Mouse (Mus musculus) C2C12 (cell line): ENCODE measurements at regions not wholly inside any gene's neighbourhood (a gene's known extent, or its start where the extent isn't known, plus 50 kb on each side); places are given as distances from the start of the nearest gene placed in this dataset.
"Not testable (repeated sequence)": the region's sequence is repeated elsewhere in the genome, so short reads cannot be mapped to it uniquely, and the experiment has no call there.

Experiments
- H3K27me3 ChIP-seq: one replicate; pipeline ENCODE4 v1.6.1; 2011; ENCODE audit not compliant: control insufficient read depth, insufficient read depth, insufficient read length
- H3K36me3 ChIP-seq: one replicate; pipeline ENCODE4 v1.6.1; 2011; ENCODE audit not compliant: control insufficient read depth, insufficient read depth
- H3K4me3 ChIP-seq: one replicate; pipeline ENCODE4 v1.5.1; 2011; ENCODE audit warnings: mild to moderate bottlenecking, control low read depth; ENCODE audit not compliant: poor library complexity, insufficient read depth, severe bottlenecking
- H3K79me2 ChIP-seq: one replicate; pipeline ENCODE4 v1.6.1; 2011; ENCODE audit not compliant: control insufficient read depth, insufficient read depth
- H3K79me3 ChIP-seq: one replicate; pipeline ENCODE4 v1.6.1; 2011; ENCODE audit warnings: low read depth, control low read depth
- H3ac ChIP-seq: one replicate; pipeline ENCODE3; 2011; ENCODE audit warnings: low read depth; ENCODE audit not compliant: control insufficient read depth, insufficient read length
- CEBPB ChIP-seq: IDR thresholded peaks from one replicate; pipeline ENCODE4 v1.6.1; 2011; ENCODE audit warnings: low read depth, mild to moderate bottlenecking, control low read depth, moderate library complexity
- CTCF ChIP-seq: IDR thresholded peaks from one replicate; pipeline ENCODE4 v1.5.1; 2011; ENCODE audit not compliant: control insufficient read depth, insufficient read depth, insufficient read length
- FOSL1 ChIP-seq: IDR thresholded peaks from one replicate; pipeline ENCODE4 v1.8.0; 2011; ENCODE audit warnings: mild to moderate bottlenecking, low read length; ENCODE audit not compliant: poor library complexity, insufficient read depth, severe bottlenecking
- MAX ChIP-seq: IDR thresholded peaks from one replicate; pipeline ENCODE4 v1.6.1; 2011; ENCODE audit warnings: mild to moderate bottlenecking, control low read depth
- MYOD1 ChIP-seq: IDR thresholded peaks from one replicate; pipeline ENCODE4 v1.6.1; 2011; ENCODE audit warnings: low read depth; ENCODE audit not compliant: control insufficient read depth, insufficient read length
- MYOG ChIP-seq: IDR thresholded peaks from one replicate; pipeline ENCODE4 v1.6.1; 2011; ENCODE audit not compliant: control insufficient read depth, insufficient read length; ENCODE audit errors: extremely low read depth
- USF1 ChIP-seq: IDR thresholded peaks from one replicate; pipeline ENCODE4 v1.6.1; 2011; ENCODE audit warnings: low read depth, mild to moderate bottlenecking, control low read depth, moderate library complexity

- H3K79me3 ChIP-seq = no peaks in the 10 kb centered on the region
- TF ChIP-seq FOSL1 = no peak
- no peak for TF ChIP-seq CTCF
- no peak for TF ChIP-seq MYOD1
- no peak for TF ChIP-seq MYOG
- TF ChIP-seq MAX = no peak
- TF ChIP-seq USF1 = no peak
- no peak for TF ChIP-seq CEBPB
- H3K79me2 ChIP-seq = no peaks in the 10 kb centered on the region
- H3K36me3 ChIP-seq = no peaks in the 10 kb centered on the region
- no peaks in the 10 kb centered on the region for H3K27me3 ChIP-seq
- H3K4me3 ChIP-seq = no peak overlapping the region
- no peak overlapping the region for H3ac ChIP-seq
These were observed 120.0 kb upstream of the Stt3b start for GRCm38 (mm10) chr9:115430271-115430670.

DNA sequence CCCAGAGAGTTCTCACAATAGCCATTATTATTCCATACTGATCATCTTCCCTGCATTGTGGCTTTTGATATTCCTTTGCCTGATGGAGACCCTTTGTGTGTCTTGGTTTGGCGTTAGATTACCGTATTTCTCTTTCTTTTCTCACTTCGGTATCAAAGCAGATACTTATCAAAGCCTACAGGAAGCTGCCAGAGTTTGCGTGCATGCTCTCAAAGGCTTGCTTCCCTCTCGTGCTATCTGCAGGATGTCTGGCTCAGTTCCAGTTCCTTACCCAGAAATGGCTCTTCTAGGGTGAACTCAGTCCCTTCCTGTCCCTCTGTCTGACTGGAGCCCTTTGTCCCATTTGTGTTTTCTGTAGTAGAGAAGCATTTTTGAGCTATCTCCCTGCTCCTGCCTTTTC lies 124.5 kb upstream of the Stt3b start:
- no peaks in the 10 kb centered on the region for H3K27me3 ChIP-seq
- no peaks in the 10 kb centered on the region for H3K36me3 ChIP-seq
- no peak overlapping the region for H3ac ChIP-seq
- no peaks in the 10 kb centered on the region for H3K79me3 ChIP-seq
- H3K79me2 ChIP-seq = no peaks in the 10 kb centered on the region
- no peak overlapping the region for H3K4me3 ChIP-seq
- TF ChIP-seq FOSL1 (no peak), MYOG (no peak), USF1 (no peak), MYOD1 (no peak), CEBPB (no peak), MAX (no peak), CTCF (no peak)

- H3K27me3 ChIP-seq = no peaks in the 10 kb centered on the region
- H3K79me2 ChIP-seq = no peaks in the 10 kb centered on the region
- no peaks in the 10 kb centered on the region for H3K36me3 ChIP-seq
- H3ac ChIP-seq = no peak overlapping the region
- H3K79me3 ChIP-seq = no peaks in the 10 kb centered on the region
- TF ChIP-seq MAX (no peak), FOSL1 (no peak), MYOD1 (no peak), CEBPB (no peak), MYOG (no peak), CTCF (no peak), USF1 (no peak)
- H3K4me3 ChIP-seq = no peak overlapping the region
These were observed 126.1 kb upstream of the Stt3b start for GRCm38 (mm10) chr9:115436301-115436700.

DNA sequence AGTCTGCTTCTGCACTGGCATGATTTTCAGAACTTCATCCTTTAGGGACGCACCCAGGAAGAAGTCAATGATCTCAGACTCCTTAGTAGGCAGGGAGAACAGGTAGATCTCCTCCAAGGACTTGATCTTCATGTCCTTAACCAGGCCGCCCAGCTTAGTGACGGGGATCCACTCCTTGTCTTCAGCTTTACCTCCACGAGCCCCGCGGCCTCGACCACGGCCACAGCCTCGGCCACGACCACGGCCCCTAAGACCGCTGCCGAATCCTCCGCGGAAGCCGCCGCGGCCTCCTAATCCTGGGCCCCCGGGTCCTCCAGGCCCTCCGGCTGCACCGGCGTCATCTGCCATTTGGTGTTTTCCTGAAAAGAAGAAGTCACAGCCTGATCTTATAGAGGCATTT lies 128.0 kb upstream of the Stt3b start:
- not testable (repeated sequence) for H3K27me3 ChIP-seq, H3K79me3 ChIP-seq, H3ac ChIP-seq, H3K79me2 ChIP-seq, H3K36me3 ChIP-seq, H3K4me3 ChIP-seq

- H3K79me2 ChIP-seq = no peaks in the 10 kb centered on the region
- no peak overlapping the region for H3ac ChIP-seq
- no peaks in the 10 kb centered on the region for H3K79me3 ChIP-seq
- H3K27me3 ChIP-seq = no peaks in the 10 kb centered on the region
- no peak overlapping the region for H3K4me3 ChIP-seq
- TF ChIP-seq CEBPB = no peak
- TF ChIP-seq MAX = no peak
- TF ChIP-seq MYOD1 = no peak
- TF ChIP-seq FOSL1 = no peak
- TF ChIP-seq USF1 = no peak
- no peak for TF ChIP-seq MYOG
- no peak for TF ChIP-seq CTCF
- H3K36me3 ChIP-seq = no peaks in the 10 kb centered on the region
These were observed 136.5 kb upstream of the Stt3b start for GRCm38 (mm10) chr9:115446681-115447080.

GRCm38 (mm10) chr9:115450741-115451320 lies 140.6 kb upstream of the Stt3b start:
- Histone ChIP-seq H3ac (no peak overlapping the region), H3K79me3 (no peaks in the 10 kb centered on the region), H3K36me3 (no peaks in the 10 kb centered on the region), H3K79me2 (no peaks in the 10 kb centered on the region), H3K4me3 (no peak overlapping the region), H3K27me3 (no peaks in the 10 kb centered on the region)
- TF ChIP-seq CTCF (no peak), CEBPB (no peak), MAX (no peak), USF1 (no peak), FOSL1 (no peak), MYOD1 (no peak), MYOG (no peak)
